Mouse (Mus musculus) stomach, postnatal 0 days (tissue): Measurements from ENCODE around the gene Col26a1. TPM values are rescaled to one million over a fixed set of nuclear protein-coding genes. Genes with fewer than 3 reads are reported as not detected.
A peak's percentile ranks its signal among the peaks of the same experiment; 100 is the strongest.

Experiments
- ATAC-seq: fragments of 200-750 bp; cut with Nextera tagmentation; 2 replicates; pipeline ENCODE4 v1.8.0; 2017; ENCODE audit not compliant: low FRiP score, low TSS enrichment
- DNase-seq: peaks from one replicate; pipeline ENCODE4 v3.0.0-alpha.2; 2016; ENCODE audit warnings: low spot score
- H3K27ac ChIP-seq: fragments of 300-500 bp; sonication (generic); replicated peaks from 2 replicates; pipeline ENCODE4 v1.5.1; 2014; ENCODE audit warnings: mild to moderate bottlenecking, control low read depth
- H3K27me3 ChIP-seq: fragments of 300-500 bp; sonication (generic); 2 replicates; pipeline ENCODE4 v1.6.1; 2014; ENCODE audit warnings: low read length; ENCODE audit not compliant: control insufficient read depth, insufficient read depth
- H3K36me3 ChIP-seq: fragments of 300-500 bp; sonication (generic); 2 replicates; pipeline ENCODE4 v1.6.1; 2014; ENCODE audit warnings: low read length, mixed read lengths; ENCODE audit not compliant: control insufficient read depth, insufficient read depth
- H3K4me1 ChIP-seq: fragments of 300-500 bp; sonication (generic); replicated peaks from 2 replicates; pipeline ENCODE4 v1.6.1; 2014; ENCODE audit warnings: antibody characterized with exemption; ENCODE audit not compliant: control insufficient read depth, insufficient read depth
- H3K4me2 ChIP-seq: fragments of 300-500 bp; sonication (generic); replicated peaks from 2 replicates; pipeline ENCODE4 v1.6.1; 2014; ENCODE audit warnings: low read depth, mild to moderate bottlenecking, control low read depth, moderate library complexity
- H3K4me3 ChIP-seq: fragments of 300-500 bp; sonication (generic); 2 replicates; pipeline ENCODE4 v1.5.1; 2014; ENCODE audit warnings: low read depth, low read length, control low read depth
- H3K9ac ChIP-seq: fragments of 300-500 bp; sonication (generic); 2 replicates; pipeline ENCODE4 v1.6.1; 2014; ENCODE audit warnings: mild to moderate bottlenecking, low read length, control low read depth, mixed read lengths
- H3K9me3 ChIP-seq: fragments of 300-500 bp; sonication (generic); 2 replicates; pipeline ENCODE4 v1.6.1; 2016; ENCODE audit warnings: low read length; ENCODE audit not compliant: control insufficient read depth
- CTCF ChIP-seq: IDR thresholded peaks from 2 replicates; pipeline ENCODE4 v1.5.1; 2016; ENCODE audit warnings: antibody characterized with exemption, low read depth, mild to moderate bottlenecking, moderate library complexity
- EP300 ChIP-seq: optimal IDR thresholded peaks from 2 replicates; pipeline ENCODE3; 2016; ENCODE audit warnings: antibody characterized with exemption
- WGBS: fragments of 180-500 bp; shearing (Covaris S2); extraction: QIAGEN DNeasy Blood & Tissue Kit; methylation state at CpG from one replicate; pipeline ENCODE4 v1.1.7; 2014; 5-methylcytosine and 5-hydroxymethylcytosine counted together
- polyA plus RNA-seq: library from polyadenylated mRNA; unstranded; fragments of >200 nt; fragmentation: Nextera tagmentation; extraction: Ambion mirVana; gene quantifications from 2 replicates; pipeline ENCODE4 v1.2.1, GENCODE M21; 2015

Col26a1 gene
- polyA plus RNA-seq, 1 experiment from 2014 or later = 2.9 TPM

DNA sequence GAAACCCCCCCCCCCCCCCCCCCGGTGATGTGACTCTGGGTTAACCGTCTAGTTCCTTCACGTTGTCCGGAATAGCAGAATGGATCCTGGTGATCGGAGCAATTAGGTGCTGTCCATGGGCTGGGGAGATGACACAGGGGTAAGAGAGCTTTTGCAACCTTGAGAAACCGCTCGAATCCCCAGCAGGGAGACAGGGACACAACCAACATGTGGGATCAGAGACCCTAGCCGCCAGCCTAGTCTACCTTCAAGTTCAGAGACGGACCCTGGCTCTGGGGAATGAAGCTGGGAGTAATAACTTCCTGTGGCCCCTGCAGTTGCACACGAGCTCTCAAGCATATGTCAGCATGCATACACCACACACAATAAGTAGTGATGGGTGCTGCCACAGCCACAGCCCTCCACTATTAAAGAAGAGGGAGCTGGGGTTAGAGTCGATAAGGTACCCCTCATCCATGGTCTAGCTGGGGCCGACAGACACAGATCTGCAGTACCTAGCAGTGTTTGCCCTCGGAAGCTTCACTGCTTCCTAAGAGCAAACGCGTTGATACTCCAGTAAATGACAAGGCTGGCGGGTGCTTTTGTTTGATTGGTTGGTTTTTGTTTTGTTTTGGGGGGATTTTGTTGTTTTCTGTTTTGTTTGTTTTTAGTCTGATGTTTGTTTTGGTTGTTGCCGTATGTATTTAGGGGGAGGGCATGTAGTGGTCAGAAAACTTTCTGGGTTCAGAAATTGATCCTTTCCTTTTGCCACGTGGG lies 36.7 kb upstream of the Col26a1 start:
- Histone ChIP-seq H3K27me3 (no peaks in the 10 kb centered on the region), H3K27ac (0 out of 2 replicates have a peak overlapping the region, but pooled peaks have one; percentile 0), H3K4me2 (peak overlapping the region; percentile 75), H3K36me3 (no peaks in the 10 kb centered on the region), H3K4me1 (peaks cover 3% of the 10 kb centered on the region; the same call in 1 of the 2 replicates), H3K9ac (peak overlapping the region; percentile 61), H3K4me3 (peak overlapping the region; percentile 49), H3K9me3 (no peaks in the 10 kb centered on the region)
- 17% methylated on average over 17 of the region's 18 CpGs for WGBS
- ATAC-seq = no peak
- no peak for TF ChIP-seq EP300
- DNase-seq = no peak

DNA sequence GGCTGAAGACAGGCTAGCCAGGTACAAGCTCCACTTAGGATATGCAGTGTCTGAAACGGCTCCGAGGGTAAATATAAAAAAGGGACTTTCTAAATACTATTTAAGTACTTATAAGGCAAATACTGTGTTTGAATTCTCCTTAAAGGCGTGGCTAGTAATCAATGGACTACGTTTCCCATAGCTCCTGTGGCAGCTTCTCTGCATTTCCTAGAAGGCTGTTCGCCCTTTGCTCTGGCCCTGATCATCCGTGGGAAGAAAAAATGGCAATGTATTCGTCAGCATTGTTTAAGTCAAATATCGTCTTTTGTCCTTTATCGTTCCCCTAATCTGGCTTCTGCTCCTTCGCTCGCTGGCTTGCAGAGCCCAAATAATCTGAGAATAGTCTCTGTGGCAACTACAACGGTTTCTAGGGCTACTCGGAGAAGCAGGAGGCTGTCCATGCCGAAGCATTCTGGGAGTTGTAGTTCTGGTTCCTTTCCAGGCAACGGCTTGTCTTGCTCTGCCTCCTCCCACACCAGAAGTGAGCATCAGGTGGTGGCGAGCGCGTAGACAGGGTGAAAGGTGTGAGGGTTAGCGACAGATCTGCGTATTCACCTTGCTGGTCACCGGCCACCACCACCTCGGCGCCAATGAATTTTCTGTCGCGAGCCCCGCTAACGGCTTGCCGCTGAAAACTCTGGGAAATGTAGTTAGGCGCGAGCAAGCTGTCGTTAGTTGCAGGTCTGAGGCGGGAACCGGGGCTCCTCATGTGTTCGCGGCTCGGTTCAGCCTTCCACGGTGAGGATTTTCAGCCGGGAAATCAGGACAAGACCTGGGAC lies 35.9 kb upstream of the Col26a1 start:
- DNase-seq (peak; percentile 79), ATAC-seq (peak; percentile 80)
- peaks cover 3% of the 10 kb centered on the region; the same call in 1 of the 2 replicates for H3K4me1 ChIP-seq
- peak overlapping the region; percentile 0; the same call in 1 of the 2 replicates for H3K27ac ChIP-seq
- H3K36me3 ChIP-seq = no peaks in the 10 kb centered on the region
- H3K27me3 ChIP-seq = no peaks in the 10 kb centered on the region
- 1% methylated on average over 38 of the region's 38 CpGs for WGBS
- H3K9me3 ChIP-seq = no peaks in the 10 kb centered on the region
- H3K4me2 ChIP-seq = peak overlapping the region; percentile 75
- peak overlapping the region; percentile 49 for H3K4me3 ChIP-seq
- peak overlapping the region; percentile 61 for H3K9ac ChIP-seq
- TF ChIP-seq EP300 (no peak), CTCF (no peak)

DNA sequence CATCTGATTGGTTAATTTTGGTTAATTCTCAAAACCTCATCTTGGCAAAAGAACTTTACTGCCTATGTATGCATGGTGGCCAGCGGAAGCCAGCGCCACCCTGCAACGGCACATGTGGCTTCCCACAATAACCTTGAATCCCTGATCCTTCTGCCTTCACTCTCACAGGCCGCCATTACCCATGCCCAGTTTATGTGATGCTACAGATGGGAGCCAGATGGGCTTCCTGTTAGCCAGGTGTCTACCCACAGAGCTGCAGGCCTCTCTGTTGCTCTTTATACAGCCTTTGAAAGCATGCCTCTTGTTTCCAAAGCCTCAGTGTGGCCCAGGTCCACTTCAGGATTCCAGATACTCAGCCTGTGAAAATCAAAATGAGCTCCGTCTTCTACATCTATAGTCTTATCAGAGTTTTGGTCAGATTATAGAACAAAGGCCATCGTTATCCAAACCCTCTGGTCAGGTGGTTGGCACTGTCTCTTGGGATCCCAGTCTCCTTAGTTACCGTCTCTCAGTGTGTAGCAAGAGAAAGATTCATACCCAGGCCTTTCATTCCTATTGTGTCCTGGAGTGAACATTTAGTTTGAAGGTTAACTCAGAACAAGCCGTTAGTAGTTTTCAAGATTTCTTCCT lies 34.7 kb upstream of the Col26a1 start:
- no peak for ATAC-seq
- 98% methylated on average over 8 of the region's 8 CpGs for WGBS

DNA sequence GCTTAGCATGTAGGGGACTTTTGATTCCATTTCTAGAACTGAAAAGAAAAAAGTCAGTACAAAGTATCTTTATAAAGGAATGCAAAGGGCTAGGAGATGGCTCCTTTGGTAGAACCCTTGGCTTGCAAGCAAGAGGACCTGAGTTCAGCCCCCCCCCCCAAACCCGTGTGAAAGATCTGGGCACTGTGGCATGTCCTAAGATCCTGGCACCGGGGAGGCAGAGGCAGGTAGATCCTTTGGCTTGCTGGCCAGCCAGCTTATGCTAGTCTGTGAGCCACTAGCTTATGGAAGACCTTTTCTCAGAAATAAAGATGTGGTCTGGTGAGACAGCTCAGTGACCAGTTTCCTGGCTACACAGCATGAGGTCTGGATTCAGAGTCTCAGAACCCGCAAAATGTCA lies 31.2 kb upstream of the Col26a1 start:
- whole genome bisulfite sequencing = 81% methylated on average over 3 of the region's 3 CpGs
- ATAC-seq (no peak), DNase-seq (no peak)

More for the DNA sequence above, 34.7 kb upstream of the Col26a1 start:
- Histone ChIP-seq H3K27me3 (no peaks in the 10 kb centered on the region), H3K4me1 (peaks cover 3% of the 10 kb centered on the region; the same call in 1 of the 2 replicates), H3K9me3 (no peaks in the 10 kb centered on the region), H3K4me2 (no peak overlapping the region), H3K27ac (no peak overlapping the region), H3K9ac (no peak overlapping the region), H3K4me3 (no peak overlapping the region), H3K36me3 (peaks cover 4% of the 10 kb centered on the region; the same call in 1 of the 2 replicates)
- DNase-seq = no peak
- no peak for TF ChIP-seq EP300
- TF ChIP-seq CTCF = no peak

DNA sequence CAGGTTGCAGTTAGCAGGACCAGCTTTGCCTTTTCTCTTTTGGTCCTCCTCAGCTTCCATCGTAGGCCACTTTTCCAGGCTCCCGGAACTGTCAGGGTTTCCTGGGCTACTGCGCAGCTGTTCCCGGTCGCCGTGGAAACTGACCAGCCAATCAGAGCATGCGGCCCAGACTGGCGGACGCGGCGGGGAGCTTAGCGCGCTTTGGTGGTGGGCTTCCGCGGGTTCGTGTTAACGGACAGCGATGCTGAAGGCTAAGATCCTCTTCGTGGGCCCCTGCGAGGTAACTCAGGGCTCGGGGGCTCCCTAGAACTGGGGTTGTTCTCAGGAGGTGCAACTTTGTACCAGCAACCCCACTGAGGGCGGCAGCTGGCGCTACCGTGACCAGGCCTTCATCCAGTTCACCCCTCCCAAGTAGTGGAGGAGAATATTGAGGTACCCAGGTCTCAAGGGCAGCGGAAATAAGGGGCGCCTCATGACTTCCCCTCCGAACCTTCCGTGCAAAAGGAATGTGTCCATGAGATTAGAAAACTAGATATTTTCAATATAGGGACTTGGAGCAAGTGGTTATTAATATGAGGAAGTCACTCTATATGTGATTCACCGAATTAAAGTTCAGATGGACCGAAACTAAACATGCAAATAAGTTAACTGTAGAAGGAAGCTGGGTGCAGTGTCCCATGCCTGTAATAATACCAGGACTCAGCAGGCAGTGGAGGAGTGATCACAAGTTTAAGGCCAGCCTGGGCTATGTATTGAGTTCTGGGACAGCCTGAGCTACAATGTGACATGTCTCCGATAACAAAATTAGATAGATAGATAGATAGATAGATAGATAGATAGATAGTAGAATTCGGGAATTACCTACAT lies 25.2 kb upstream of the Col26a1 start, which contains the start of gene Ift22:
Ift22 (plus strand) TSS at position 160 of the 867 bp plus-strand sequence.
- no peak within 1 kb of the TSS for H3K27ac ChIP-seq
- peak within 1 kb of the TSS; percentile 70 for H3K4me2 ChIP-seq
- H3K4me1 ChIP-seq = no peaks in the 10 kb centered on the region; the same call in 1 of the 2 replicates
- ATAC-seq (peak; percentile 97), DNase-seq (peak; percentile 92)
- H3K36me3 ChIP-seq = peaks cover 1% of the 10 kb centered on the region; the same call in 1 of the 2 replicates
- H3K27me3 ChIP-seq = no peaks in the 10 kb centered on the region
- peak within 1 kb of the TSS; percentile 75 for H3K4me3 ChIP-seq
- WGBS = 7% methylated on average over 32 of the region's 32 CpGs
- no peak for TF ChIP-seq CTCF
- no peak for TF ChIP-seq EP300
- H3K9me3 ChIP-seq = no peaks in the 10 kb centered on the region
- H3K9ac ChIP-seq = peak within 1 kb of the TSS; percentile 81

More for the DNA sequence above, 31.2 kb upstream of the Col26a1 start:
- Histone ChIP-seq H3K36me3 (peaks cover 4% of the 10 kb centered on the region; the same call in 1 of the 2 replicates), H3K9ac (no peak overlapping the region), H3K4me1 (no peaks in the 10 kb centered on the region; the same call in 1 of the 2 replicates), H3K9me3 (no peaks in the 10 kb centered on the region), H3K4me2 (no peak overlapping the region), H3K27ac (no peak overlapping the region), H3K4me3 (no peak overlapping the region), H3K27me3 (no peaks in the 10 kb centered on the region)
- TF ChIP-seq EP300 (no peak), CTCF (no peak)
